19 mouse cellular contexts compared by ENCODE assay signal in the genomic region with DNA sequence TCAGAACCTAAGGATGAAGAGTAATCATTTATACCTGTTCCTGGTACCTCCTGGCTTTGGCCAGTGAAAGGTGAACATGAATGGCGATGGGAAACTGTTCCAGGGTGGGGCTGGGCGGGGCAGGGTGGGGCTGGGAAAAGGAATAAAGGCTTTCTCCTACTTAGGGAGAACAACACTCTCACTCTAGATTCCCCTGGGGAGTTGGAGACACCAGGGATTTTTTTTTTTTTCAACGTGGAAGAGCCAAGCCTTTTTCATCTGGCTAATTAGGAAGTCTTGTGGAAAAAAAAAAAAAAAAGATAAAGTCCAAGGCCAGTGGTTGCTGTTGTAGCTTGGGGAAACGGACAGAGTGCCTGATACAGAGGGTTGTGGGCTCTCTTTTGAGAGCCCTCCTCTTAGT. TPM values are rescaled to one million over a fixed set of nuclear protein-coding genes. Genes with fewer than 3 reads are reported as not detected.
DNase-seq lines count a peak whose midpoint lies in the region; TF ChIP-seq lines count a peak whose summit lies in the region.
"Had no signal": no experiment of that assay in that cellular context is flagged by ENCODE, and none has a peak within 500 bp of the region (broad histone marks: within the 10 kb centered on the region; RNA-seq: fewer than 3 reads in every experiment).

No protein-coding gene starts in this region.

- H3K36me3 ChIP-seq in ES-E14 (ENCODE audit: control insufficient read depth, insufficient read depth, low read length, poor library complexity, severe bottlenecking) = no peaks in the 10 kb centered on the region

- in situ Hi-C loops in ES-E14 (cut with MboI; ENCODE audit: low sequenced_read_pairs in 2 of 2, unreplicated experiment in 2 of 2) = no loop called here

- H3K9ac ChIP-seq in ES-E14 (ENCODE audit: insufficient read depth, low read depth, low read length, poor library complexity, severe bottlenecking) = no peak overlapping the region
- H3K9ac ChIP-seq: embryonic facial prominence, embryonic 12.5 days; forebrain, embryonic 13.5 days; forebrain, embryonic 15.5 days; forebrain, postnatal 0 days had no signal

- H3K4me3 ChIP-seq in layer of hippocampus, adult 2 months = no peak overlapping the region
- no peak overlapping the region for H3K4me3 ChIP-seq in ES-E14 (ENCODE audit: insufficient read depth in 1 of 2, low read depth in 1 of 2, low read length in 2 of 2, poor library complexity in 1 of 2, severe bottlenecking in 1 of 2)
- H3K4me3 ChIP-seq: embryonic facial prominence, embryonic 10.5 days; embryonic facial prominence, embryonic 12.5 days; forebrain, embryonic 13.5 days; forebrain, embryonic 15.5 days had no signal

- DNase-seq in layer of hippocampus, adult 2 months (ENCODE audit: low spot score in 2 of 2) = no peak
- no peak for DNase-seq in layer of hippocampus, adult 18-20 months (ENCODE audit: low spot score in 2 of 2)
- DNase-seq in ES-E14 (ENCODE audit: low read depth, low spot score) = no peak
- DNase-seq in cerebellum, postnatal 25 days = no peak
- no peak for DNase-seq in c-Kit-positive CD71-positive TER-119-positive erythroid progenitor cells, embryonic 14.5 days (ENCODE audit: low spot score)
- DNase-seq: adrenal gland, adult 8-10 months; adrenal gland, postnatal 14 days; adrenal gland, postnatal 36 days; cerebellum, adult 11 months; cerebellum, adult 18-20 months; cerebellum, adult 8-10 months; cerebellum, adult 9-11 months; cerebellum, postnatal 14 days; forebrain, postnatal 0 days had no signal

- peak overlapping the region; percentile 28; the same call in 1 of the 2 replicates for H3K27ac ChIP-seq in layer of hippocampus, adult 2 months
- no peak overlapping the region for H3K27ac ChIP-seq in ES-E14 (ENCODE audit: insufficient read depth, low read depth, low read length, poor library complexity, severe bottlenecking)
- H3K27ac ChIP-seq: embryonic facial prominence, embryonic 10.5 days; embryonic facial prominence, embryonic 12.5 days; forebrain, embryonic 13.5 days; forebrain, embryonic 15.5 days had no signal

- TF ChIP-seq CTCF in layer of hippocampus, adult 2 months (conservative IDR thresholded peaks at IDR 0.05) = no peak

- peaks cover 6 to 17% of the 10 kb centered on the region in 2 experiments for H3K4me1 ChIP-seq in ES-E14 (ENCODE audit: control insufficient read depth in 2 of 2, insufficient read depth in 2 of 2, low read length in 2 of 2, poor library complexity in 1 of 2)
- H3K4me1 ChIP-seq: embryonic facial prominence, embryonic 12.5 days had no signal

- no peaks in the 10 kb centered on the region for H3K9me3 ChIP-seq in ES-E14 (ENCODE audit: control insufficient read depth, insufficient read depth, low read depth, low read length)
- H3K9me3 ChIP-seq: embryonic facial prominence, embryonic 10.5 days; embryonic facial prominence, embryonic 12.5 days; forebrain, embryonic 13.5 days; forebrain, embryonic 15.5 days had no signal

TF ChIP-seq in ES-E14, 5 proteins besides CTCF, POLR2A, EP300 and RAD21:
- no peak for TF ChIP-seq MAFK (IDR thresholded peaks at IDR 0.05; ENCODE audit: insufficient read depth, low read depth, low read length)
- TF ChIP-seq ZNF384 (IDR thresholded peaks at IDR 0.05; ENCODE audit: low read depth, low read length) = 0 out of 2 replicates have a peak, but pooled peaks have one; percentile 63
- no peak for TF ChIP-seq HCFC1 (IDR thresholded peaks at IDR 0.05; ENCODE audit: borderline replicate concordance, insufficient read depth, low read length)
- no peak for TF ChIP-seq CHD2 (IDR thresholded peaks at IDR 0.05; ENCODE audit: low read depth, low read length)
- TF ChIP-seq ZC3H11A (IDR thresholded peaks at IDR 0.05; ENCODE audit: borderline replicate concordance, low read depth, low read length) = no peak

RNA-seq across cellular contexts. Expression of gene Fam13c, which starts 7.5 kb away (rescaled TPM):
- total RNA-seq in layer of hippocampus, adult 2 months (2021) = 10 to 100 TPM; 83.7 to 85.8 TPM
- total RNA-seq in layer of hippocampus, adult 18-20 months (2021) = 10 to 100 TPM; 80.4 to 86.2 TPM
- total RNA-seq in ES-E14 (2012; rRNA removed) = 4.0 and 4.4 TPM in 2 replicates
- total RNA-seq: MEL had no signal

Comparison
In these comparisons a context has a peak if more than half of its experiments do, and no peak if none do; other contexts are left out.
1. RNA of gene Fam13c, which starts 7.5 kb away (total RNA-seq): 80.4 to 86.2 TPM in layer of hippocampus, adult 18-20 months and 83.7 to 85.8 TPM in layer of hippocampus, adult 2 months; 4.0 to 4.4 TPM in ES-E14; every median in the first group is over 10 times any median in the second.